Mouse (Mus musculus): ENCODE data around the gene Cdh23. TPM values are rescaled to one million over a fixed set of nuclear protein-coding genes. Genes with fewer than 3 reads are reported as not detected.

Gene Cdh23
- polyA plus RNA-seq, 1 experiment from 2014 or later, result 2.0 TPM

- H3K27me3 ChIP-seq, result peaks cover 6% of the 10 kb centered on the region
- H3K9ac ChIP-seq, result no peak overlapping the region
- no peak overlapping the region for H3K4me3 ChIP-seq
- WGBS, result 36% methylated on average over 14 of the region's 14 CpGs
- peak; percentile 56 for ATAC-seq (ENCODE audit: low FRiP score)
- H3K4me2 ChIP-seq, result no peak overlapping the region
- no peaks in the 10 kb centered on the region for H3K36me3 ChIP-seq
- H3K4me1 ChIP-seq (replicated peaks), result peaks cover 34% of the 10 kb centered on the region
- H3K27ac ChIP-seq, result no peak overlapping the region
- peaks cover 5% of the 10 kb centered on the region for H3K9me3 ChIP-seq
Observed at GRCm38 (mm10) chr10:60624217-60624708, 72.0 kb downstream of the Cdh23 start.

- no peak overlapping the region for H3K4me3 ChIP-seq
- peaks cover 8% of the 10 kb centered on the region for H3K27me3 ChIP-seq
- H3K4me1 ChIP-seq (replicated peaks), result peaks cover 37% of the 10 kb centered on the region
- no peaks in the 10 kb centered on the region for H3K36me3 ChIP-seq
- no peaks in the 10 kb centered on the region for H3K9me3 ChIP-seq
- H3K9ac ChIP-seq, result no peak overlapping the region
- H3K4me2 ChIP-seq, result no peak overlapping the region
- ATAC-seq (ENCODE audit: low FRiP score), result no peak
- no peak overlapping the region for H3K27ac ChIP-seq
- 45% methylated on average over 12 of the region's 12 CpGs for WGBS
Observed at GRCm38 (mm10) chr10:60622836-60623235, 73.5 kb downstream of the Cdh23 start.

- H3K9me3 ChIP-seq, result no peaks in the 10 kb centered on the region
- no peaks in the 10 kb centered on the region for H3K36me3 ChIP-seq
- peaks cover 12% of the 10 kb centered on the region for H3K27me3 ChIP-seq
- H3K9ac ChIP-seq, result no peak overlapping the region
- no peak overlapping the region for H3K27ac ChIP-seq
- H3K4me3 ChIP-seq, result no peak overlapping the region
- no peak overlapping the region for H3K4me2 ChIP-seq
- peaks cover 37% of the 10 kb centered on the region for H3K4me1 ChIP-seq (replicated peaks)
- ATAC-seq (ENCODE audit: low FRiP score), result no peak
- WGBS, result 86% methylated on average over 8 of the region's 8 CpGs
Observed at GRCm38 (mm10) chr10:60621470-60622170, 74.7 kb downstream of the Cdh23 start.

GRCm38 (mm10) chr10:60615898-60616297, 80.4 kb downstream of the Cdh23 start:
- Histone ChIP-seq H3K27ac (no peak overlapping the region), H3K36me3 (no peaks in the 10 kb centered on the region), H3K9ac (no peak overlapping the region), H3K4me1 (replicated peaks) (peaks cover 3% of the 10 kb centered on the region), H3K4me2 (no peak overlapping the region), H3K9me3 (no peaks in the 10 kb centered on the region), H3K4me3 (no peak overlapping the region), H3K27me3 (peaks cover 29% of the 10 kb centered on the region)
- no peak for ATAC-seq (ENCODE audit: low FRiP score)
- 72% methylated on average over 5 of the region's 5 CpGs for WGBS

GRCm38 (mm10) chr10:60612893-60613292, 83.4 kb downstream of the Cdh23 start:
- Histone ChIP-seq H3K27me3 (peaks cover 25% of the 10 kb centered on the region; the same call in 1 of the 2 replicates), H3K9ac (no peak overlapping the region), H3K4me3 (no peak overlapping the region), H3K36me3 (no peaks in the 10 kb centered on the region), H3K4me1 (replicated peaks) (no peaks in the 10 kb centered on the region; the same call in 1 of the 2 replicates), H3K4me2 (no peak overlapping the region), H3K27ac (no peak overlapping the region), H3K9me3 (no peaks in the 10 kb centered on the region)
- no peak for ATAC-seq (ENCODE audit: low FRiP score)
- WGBS, result 26% methylated on average over 5 of the region's 5 CpGs

- Histone ChIP-seq H3K27ac (no peak overlapping the region), H3K9me3 (no peaks in the 10 kb centered on the region), H3K27me3 (peaks cover 23% of the 10 kb centered on the region), H3K4me3 (no peak overlapping the region), H3K36me3 (no peaks in the 10 kb centered on the region), H3K4me2 (no peak overlapping the region), H3K9ac (no peak overlapping the region), H3K4me1 (replicated peaks) (0 out of 2 replicates have a peak, but pooled peaks cover 3% of the 10 kb centered on the region)
- WGBS, result 74% methylated on average over 5 of the region's 5 CpGs
- ATAC-seq (ENCODE audit: low FRiP score), result no peak
Observed at GRCm38 (mm10) chr10:60607166-60607565, 89.1 kb downstream of the Cdh23 start.

GRCm38 (mm10) chr10:60606661-60607060, 89.6 kb downstream of the Cdh23 start:
- Histone ChIP-seq H3K27ac (no peak overlapping the region), H3K36me3 (no peaks in the 10 kb centered on the region), H3K4me2 (no peak overlapping the region), H3K9me3 (no peaks in the 10 kb centered on the region), H3K9ac (no peak overlapping the region), H3K4me1 (replicated peaks) (0 out of 2 replicates have a peak, but pooled peaks cover 3% of the 10 kb centered on the region), H3K4me3 (no peak overlapping the region), H3K27me3 (peaks cover 27% of the 10 kb centered on the region)
- ATAC-seq (ENCODE audit: low FRiP score), result no peak
- 89% methylated on average over 6 of the region's 6 CpGs for WGBS

- no peak overlapping the region for H3K9ac ChIP-seq
- H3K27ac ChIP-seq, result no peak overlapping the region
- ATAC-seq (ENCODE audit: low FRiP score), result no peak
- 83% methylated on average over 11 of the region's 11 CpGs for WGBS
- H3K4me3 ChIP-seq, result no peak overlapping the region
- H3K4me1 ChIP-seq (replicated peaks), result 0 out of 2 replicates have a peak, but pooled peaks cover 3% of the 10 kb centered on the region
- H3K4me2 ChIP-seq, result no peak overlapping the region
- H3K27me3 ChIP-seq, result peaks cover 56% of the 10 kb centered on the region
- no peaks in the 10 kb centered on the region for H3K36me3 ChIP-seq
- no peaks in the 10 kb centered on the region for H3K9me3 ChIP-seq
Observed at GRCm38 (mm10) chr10:60602235-60602634, 94.1 kb downstream of the Cdh23 start.

- Histone ChIP-seq H3K9ac (no peak overlapping the region), H3K4me1 (replicated peaks) (peaks cover 30% of the 10 kb centered on the region), H3K4me2 (no peak overlapping the region), H3K27ac (no peak overlapping the region), H3K9me3 (no peaks in the 10 kb centered on the region), H3K4me3 (no peak overlapping the region), H3K36me3 (no peaks in the 10 kb centered on the region), H3K27me3 (peaks cover 87% of the 10 kb centered on the region)
- ATAC-seq (ENCODE audit: low FRiP score), result peak; percentile 38; the same call in 1 of the 2 replicates
- 63% methylated on average over 6 of the region's 6 CpGs for WGBS
Observed at GRCm38 (mm10) chr10:60595166-60595565, 101.1 kb downstream of the Cdh23 start.

- no peaks in the 10 kb centered on the region for H3K36me3 ChIP-seq
- peak overlapping the region; percentile 67; the same call in 1 of the 2 replicates for H3K27ac ChIP-seq
- no peak overlapping the region for H3K4me3 ChIP-seq
- ATAC-seq (ENCODE audit: low FRiP score), result peak; percentile 40
- H3K27me3 ChIP-seq, result peaks cover 87% of the 10 kb centered on the region
- peaks cover 33% of the 10 kb centered on the region for H3K4me1 ChIP-seq (replicated peaks)
- WGBS, result 17% methylated on average over 22 of the region's 22 CpGs
- no peaks in the 10 kb centered on the region for H3K9me3 ChIP-seq
- peak overlapping the region; percentile 23 for H3K4me2 ChIP-seq
- 0 out of 2 replicates have a peak overlapping the region, but pooled peaks have one; percentile 26 for H3K9ac ChIP-seq
Observed at GRCm38 (mm10) chr10:60592881-60593575, 103.3 kb downstream of the Cdh23 start.

GRCm38 (mm10) chr10:60591281-60591680, 105.0 kb downstream of the Cdh23 start:
- H3K9me3 ChIP-seq, result no peaks in the 10 kb centered on the region
- H3K27ac ChIP-seq, result no peak overlapping the region
- H3K9ac ChIP-seq, result no peak overlapping the region
- H3K4me3 ChIP-seq, result no peak overlapping the region
- 93% methylated on average over 1 of the region's 1 CpGs for WGBS
- H3K36me3 ChIP-seq, result no peaks in the 10 kb centered on the region
- no peak overlapping the region for H3K4me2 ChIP-seq
- no peak for ATAC-seq (ENCODE audit: low FRiP score)
- H3K4me1 ChIP-seq (replicated peaks), result peaks cover 31% of the 10 kb centered on the region
- H3K27me3 ChIP-seq, result peaks cover 85% of the 10 kb centered on the region

- no peak overlapping the region for H3K27ac ChIP-seq
- H3K27me3 ChIP-seq, result peaks cover 86% of the 10 kb centered on the region
- no peak overlapping the region for H3K4me2 ChIP-seq
- no peak overlapping the region for H3K9ac ChIP-seq
- WGBS, result 47% methylated on average over 7 of the region's 7 CpGs
- H3K4me1 ChIP-seq (replicated peaks), result peaks cover 33% of the 10 kb centered on the region
- no peaks in the 10 kb centered on the region for H3K9me3 ChIP-seq
- no peak overlapping the region for H3K4me3 ChIP-seq
- no peak for ATAC-seq (ENCODE audit: low FRiP score)
- no peaks in the 10 kb centered on the region for H3K36me3 ChIP-seq
Observed at GRCm38 (mm10) chr10:60590241-60590640, 106.0 kb downstream of the Cdh23 start.
